Mouse (Mus musculus) CH12.LX (cell line): ENCODE measurements around the gene Ahr. TPM values are rescaled to one million over a fixed set of nuclear protein-coding genes. Genes with fewer than 3 reads are reported as not detected.

Experiments used
- DNase-seq: peaks from one replicate; pipeline ENCODE4 v3.0.0-alpha.2; 2013; ENCODE audit errors: extremely low read depth
- H3K27ac ChIP-seq: 2 replicates; pipeline ENCODE4 v1.5.1; 2012; ENCODE audit warnings: low read depth, mild to moderate bottlenecking, control low read depth, moderate library complexity; ENCODE audit not compliant: insufficient read depth
- H3K27me3 ChIP-seq: replicated peaks from 2 replicates; pipeline ENCODE3; 2012; ENCODE audit warnings: inconsistent platforms
- H3K36me3 ChIP-seq, 2 experiments: replicated peaks in 1 of 2; 2 replicates each; pipeline versions ENCODE3 to v1.6.1; 2012; ENCODE audit warnings: inconsistent platforms in 1 of 2, low read length in 1 of 2, mild to moderate bottlenecking in 1 of 2, mixed read lengths in 1 of 2, moderate library complexity in 1 of 2; ENCODE audit not compliant: control insufficient read depth in 1 of 2, insufficient read depth in 1 of 2
- H3K4me1 ChIP-seq, 2 experiments: 2 replicates each; pipeline ENCODE4 v1.6.1; 2012; ENCODE audit warnings: inconsistent platforms in 1 of 2, moderate library complexity in 1 of 2; ENCODE audit not compliant: insufficient read depth in 2 of 2, control insufficient read depth in 1 of 2
- H3K4me2 ChIP-seq: 2 replicates; pipeline ENCODE4 v1.6.1; 2012; ENCODE audit warnings: low read depth, mild to moderate bottlenecking, control low read depth; ENCODE audit not compliant: poor library complexity, insufficient read depth, severe bottlenecking
- H3K4me3 ChIP-seq, 3 experiments: fragments of 150-350 bp in 1 of 3; sonication (generic) in 1 of 3; replicated peaks in 1 of 3; 2 replicates each; pipeline versions ENCODE3 to v1.5.1; 2011 to 2012; ENCODE audit warnings: low read depth in 2 of 3, low read length in 2 of 3, mild to moderate bottlenecking in 2 of 3, moderate library complexity in 2 of 3, control low read depth in 1 of 3, improper control_type of control experiment in 1 of 3, inconsistent platforms in 1 of 3, mixed read lengths in 1 of 3; ENCODE audit not compliant: poor library complexity in 1 of 3
- H3K79me2 ChIP-seq: replicated peaks from 2 replicates; pipeline ENCODE4 v1.6.1; 2012; ENCODE audit warnings: mild to moderate bottlenecking, moderate library complexity; ENCODE audit not compliant: control insufficient read depth, poor library complexity, insufficient read depth, severe bottlenecking; ENCODE audit errors: extremely low read depth
- H3K9ac ChIP-seq: 2 replicates; pipeline ENCODE4 v1.6.1; 2012; ENCODE audit warnings: low read depth, mild to moderate bottlenecking, control low read depth, moderate library complexity; ENCODE audit not compliant: insufficient read depth
- H3K9me3 ChIP-seq: replicated peaks from 2 replicates; pipeline ENCODE3; 2012; ENCODE audit warnings: low read length, inconsistent platforms, mixed read lengths
- BHLHE40 ChIP-seq: IDR thresholded peaks from 2 replicates; pipeline ENCODE4 v1.6.1; 2011; ENCODE audit warnings: mild to moderate bottlenecking, low read depth, low read length, improper control_type of control experiment
- CHD2 ChIP-seq: IDR thresholded peaks from 2 replicates; pipeline ENCODE4 v1.6.1; 2011; ENCODE audit warnings: low read length, improper control_type of control experiment
- CTCF ChIP-seq, 2 experiments: IDR thresholded peaks in 1 of 2; conservative IDR thresholded peaks in 1 of 2; 2 replicates each; pipeline ENCODE4 v1.5.1; 2011 to 2012; ENCODE audit warnings: low read depth in 2 of 2, low read length in 2 of 2, improper control_type of control experiment in 1 of 2, inconsistent platforms in 1 of 2, mild to moderate bottlenecking in 1 of 2, moderate library complexity in 1 of 2
- EP300 ChIP-seq: IDR thresholded peaks from 2 replicates; pipeline ENCODE4 v1.6.1; 2011; ENCODE audit warnings: low read length, improper control_type of control experiment
- ETS1 ChIP-seq: conservative IDR thresholded peaks from 2 replicates; pipeline ENCODE4 v1.6.1; 2012; ENCODE audit warnings: low read depth, mild to moderate bottlenecking, inconsistent platforms, low read length, improper control_type of control experiment, moderate library complexity
- HCFC1 ChIP-seq: IDR thresholded peaks from 2 replicates; pipeline ENCODE4 v1.6.1; 2012; ENCODE audit warnings: low read depth, mild to moderate bottlenecking, inconsistent platforms, low read length, improper control_type of control experiment
- IRF4 ChIP-seq: IDR thresholded peaks from 2 replicates; pipeline ENCODE4 v1.6.1; 2014; ENCODE audit warnings: low read depth, mild to moderate bottlenecking, inconsistent platforms, low read length, improper control_type of control experiment
- JUN ChIP-seq: IDR thresholded peaks from 2 replicates; pipeline ENCODE4 v1.6.1; 2011; ENCODE audit warnings: low read depth, mild to moderate bottlenecking, low read length, improper control_type of control experiment, moderate library complexity; ENCODE audit not compliant: insufficient read depth
- JUND ChIP-seq: conservative IDR thresholded peaks from 2 replicates; pipeline ENCODE4 v1.6.1; 2011; ENCODE audit warnings: low read depth, low read length, improper control_type of control experiment
- MAFK ChIP-seq: IDR thresholded peaks from 2 replicates; pipeline ENCODE4 v1.6.1; 2011; ENCODE audit warnings: low read length, improper control_type of control experiment; ENCODE audit not compliant: insufficient replicate concordance
- MAX ChIP-seq: IDR thresholded peaks from 2 replicates; pipeline ENCODE4 v1.6.1; 2011; ENCODE audit warnings: low read length, improper control_type of control experiment
- MAZ ChIP-seq: IDR thresholded peaks from 2 replicates; pipeline ENCODE4 v1.6.1; 2012; ENCODE audit warnings: low read depth, mild to moderate bottlenecking, inconsistent platforms, low read length, improper control_type of control experiment, moderate library complexity
- MXI1 ChIP-seq: IDR thresholded peaks from 2 replicates; pipeline ENCODE4 v1.6.1; 2011; ENCODE audit warnings: mild to moderate bottlenecking, low read depth, low read length, improper control_type of control experiment
- POLR2A ChIP-seq: IDR thresholded peaks from 2 replicates; pipeline ENCODE4 v1.6.1; 2011; ENCODE audit warnings: low read depth, mild to moderate bottlenecking, improper control_type of control experiment, low read length
- POLR2AphosphoS2 ChIP-seq: IDR thresholded peaks from 2 replicates; pipeline ENCODE4 v1.6.1; 2011; ENCODE audit warnings: low read depth, low read length, improper control_type of control experiment
- RCOR1 ChIP-seq: conservative IDR thresholded peaks from 2 replicates; pipeline ENCODE4 v1.6.1; 2012; ENCODE audit warnings: low read depth, mild to moderate bottlenecking, inconsistent platforms, low read length, improper control_type of control experiment
- SIN3A ChIP-seq: IDR thresholded peaks from 2 replicates; pipeline ENCODE4 v1.6.1; 2012; ENCODE audit warnings: low read length, improper control_type of control experiment, inconsistent platforms
- SMC3 ChIP-seq: IDR thresholded peaks from 2 replicates; pipeline ENCODE4 v1.6.1; 2011; ENCODE audit warnings: low read depth, low read length, improper control_type of control experiment
- TBP ChIP-seq: conservative IDR thresholded peaks from 2 replicates; pipeline ENCODE4 v1.6.1; 2011; ENCODE audit warnings: low read depth, low read length, improper control_type of control experiment
- TCF12 ChIP-seq: IDR thresholded peaks from 2 replicates; pipeline ENCODE4 v1.6.1; 2014; ENCODE audit warnings: low read depth, mild to moderate bottlenecking, inconsistent platforms, low read length, improper control_type of control experiment
- USF1 ChIP-seq: IDR thresholded peaks from 2 replicates; pipeline ENCODE4 v1.6.1; 2014; ENCODE audit warnings: low read depth, mild to moderate bottlenecking, inconsistent platforms, low read length, improper control_type of control experiment
- USF2 ChIP-seq: conservative IDR thresholded peaks from 2 replicates; pipeline ENCODE4 v1.6.1; 2011; ENCODE audit warnings: low read depth, low read length, improper control_type of control experiment
- ZKSCAN1 ChIP-seq: IDR thresholded peaks from 2 replicates; pipeline ENCODE4 v1.6.1; 2012; ENCODE audit warnings: low read depth, inconsistent platforms, low read length, improper control_type of control experiment, borderline replicate concordance
- ZMIZ1 ChIP-seq: IDR thresholded peaks from 2 replicates; pipeline ENCODE4 v1.6.1; 2012; ENCODE audit warnings: low read depth, mild to moderate bottlenecking, inconsistent platforms, low read length, improper control_type of control experiment
- ZNF384 ChIP-seq: IDR thresholded peaks from 2 replicates; pipeline ENCODE4 v1.6.1; 2012; ENCODE audit warnings: low read depth, low read length, improper control_type of control experiment, inconsistent platforms
- dilution Hi-C: fragments of 300-500 bp; cut with MboI; formaldehyde crosslinking; loops from 2 replicates; pipeline ENCODE4 v1.14.3; 2020; ENCODE audit warnings: low sequenced_read_pairs; ENCODE audit not compliant: extremely low pct_unique_long_range_greater_than_20kb, extremely low pct_ligation_motif_present
- in situ Hi-C: fragments of 300-500 bp; cut with MboI; formaldehyde crosslinking; loops from 3 replicates; pipeline ENCODE4 v1.14.3; 2019; ENCODE audit warnings: low sequenced_read_pairs, low pct_ligation_motif_present, low pct_unique_long_range_greater_than_20kb, mixed read lengths
- polyA plus RNA-seq: library from polyadenylated mRNA; unstranded; fragments of >175 nt; gene quantifications from 2 replicates; pipeline ENCODE4 v1.2.1, GENCODE M21; 2012; ENCODE audit warnings: low read depth; ENCODE audit not compliant: insufficient read length
- total RNA-seq, 2 experiments: library from RNA; depleted of rRNA; stranded (reverse); fragments of 300-350 nt in 1 of 2; fragments of >200 nt in 1 of 2; gene quantifications; 2 replicates each; pipeline ENCODE4 v1.2.3; 2012 to 2014

The Ahr gene
- total and polyA plus RNA-seq, 3 experiments: 4.9 to 8.2 (median 7.1) TPM

DNA sequence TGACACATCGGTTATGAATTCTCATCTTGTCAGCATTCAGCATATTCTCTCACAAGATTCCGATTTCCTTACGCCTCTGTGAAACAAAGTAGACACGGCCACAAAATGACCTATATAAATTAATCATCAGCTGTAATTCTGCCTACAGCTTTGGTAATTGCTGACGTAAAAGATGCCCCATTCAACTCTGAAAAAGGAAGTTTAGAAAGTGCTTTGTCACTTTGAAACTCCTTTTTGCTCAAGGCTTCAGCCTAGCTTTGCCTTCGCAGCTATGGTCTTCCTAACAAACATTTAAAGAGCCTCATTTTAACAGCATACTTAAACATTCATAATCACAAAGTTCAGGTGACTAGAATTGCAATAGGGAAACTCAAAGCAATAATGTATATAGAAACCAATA, 72.2 kb downstream of the Ahr start:
- H3K27ac ChIP-seq: no peak overlapping the region
- TF ChIP-seq ZMIZ1 (no peak), CTCF (conservative IDR thresholded peaks at IDR 0.05 in 1 of 2, IDR thresholded peaks at IDR 0.05 in 1 of 2; ENCODE audit: low read depth in 2 of 2, low read length in 2 of 2) (no peak), SMC3 (no peak), ETS1 (peak; percentile 56), CHD2 (no peak), RCOR1 (no peak; the same call in 1 of the 2 replicates), POLR2AphosphoS2 (no peak), EP300 (peak; percentile 63), ZKSCAN1 (no peak), JUN (peak; percentile 44; the same call in 1 of the 2 replicates), USF2 (no peak), HCFC1 (no peak), MAX (no peak), POLR2A (no peak), MAFK (peak; percentile 52; the same call in 1 of the 2 replicates), BHLHE40 (no peak; the same call in 1 of the 2 replicates), IRF4 (peak; percentile 83), USF1 (no peak), TCF12 (0 out of 2 replicates have a peak, but pooled peaks have one; percentile 5), ZNF384 (0 out of 2 replicates have a peak, but pooled peaks have one; percentile 8), TBP (no peak), JUND (peak; percentile 58; the same call in 1 of the 2 replicates), MXI1 (no peak), SIN3A (no peak), MAZ (no peak)
- no peak overlapping the region for H3K4me3 ChIP-seq

More for the DNA sequence above, 72.2 kb downstream of the Ahr start:
- Histone ChIP-seq H3K27me3 (no peaks in the 10 kb centered on the region), H3K4me2 (peak overlapping the region; percentile 29; the same call in 1 of the 2 replicates), H3K9ac (no peak overlapping the region), H3K4me1 (peaks cover 4 to 20% of the 10 kb centered on the region in 2 experiments), H3K79me2 (no peaks in the 10 kb centered on the region), H3K9me3 (no peaks in the 10 kb centered on the region), H3K36me3 (no peaks in the 10 kb centered on the region)
- in situ Hi-C loops (no loop called here), dilution Hi-C loops (no loop called here)
- DNase-seq: peak; percentile 53
